Mouse (Mus musculus) midbrain, embryonic 15.5 days (tissue): ENCODE data around the gene Cpeb3. TPM values are rescaled to one million over a fixed set of nuclear protein-coding genes. Genes with fewer than 3 reads are reported as not detected.

Experiments used
- ATAC-seq: fragments of 200-750 bp; cut with Nextera tagmentation; replicated peaks from 2 replicates; pipeline ENCODE4 v1.8.0; 2017; ENCODE audit warnings: moderate TSS enrichment
- H3K27ac ChIP-seq: fragments of 300-500 bp; sonication (generic); 2 replicates; pipeline ENCODE4 v1.5.1; 2015; ENCODE audit warnings: mild to moderate bottlenecking, inconsistent platforms
- H3K27me3 ChIP-seq: fragments of 300-500 bp; sonication (generic); replicated peaks from 2 replicates; pipeline ENCODE4 v1.6.1; 2015; ENCODE audit warnings: inconsistent platforms
- H3K36me3 ChIP-seq: fragments of 300-500 bp; sonication (generic); replicated peaks from 2 replicates; pipeline ENCODE4 v1.6.1; 2015; ENCODE audit warnings: inconsistent platforms
- H3K4me1 ChIP-seq: fragments of 300-500 bp; sonication (generic); 2 replicates; pipeline ENCODE4 v1.6.1; 2015; ENCODE audit warnings: inconsistent platforms
- H3K4me2 ChIP-seq: fragments of 300-500 bp; sonication (generic); 2 replicates; pipeline ENCODE4 v1.6.1; 2015; ENCODE audit warnings: inconsistent platforms, mild to moderate bottlenecking, moderate library complexity
- H3K4me3 ChIP-seq: fragments of 300-500 bp; sonication (generic); 2 replicates; pipeline ENCODE4 v1.5.1; 2015; ENCODE audit warnings: mild to moderate bottlenecking, inconsistent platforms
- H3K9ac ChIP-seq: fragments of 300-500 bp; sonication (generic); 2 replicates; pipeline ENCODE4 v1.6.1; 2015; ENCODE audit warnings: mild to moderate bottlenecking, inconsistent platforms
- H3K9me3 ChIP-seq: fragments of 300-500 bp; sonication (generic); 2 replicates; pipeline ENCODE4 v1.6.1; 2016; ENCODE audit warnings: inconsistent platforms
- WGBS: fragments of 180-500 bp; shearing (Covaris S2); methylation state at CpG from one replicate; pipeline ENCODE4 v1.1.7; 2015; ENCODE audit warnings: mixed read lengths; 5-methylcytosine and 5-hydroxymethylcytosine counted together
- polyA plus RNA-seq: library from polyadenylated mRNA; unstranded; fragments of >200 nt; fragmentation: Nextera tagmentation; extraction: Ambion mirVana; gene quantifications from 2 replicates; pipeline ENCODE4 v1.2.1, GENCODE M21; 2015

The Cpeb3 gene
- polyA plus RNA-seq, 1 experiment from 2014 or later = 14.1 TPM

DNA sequence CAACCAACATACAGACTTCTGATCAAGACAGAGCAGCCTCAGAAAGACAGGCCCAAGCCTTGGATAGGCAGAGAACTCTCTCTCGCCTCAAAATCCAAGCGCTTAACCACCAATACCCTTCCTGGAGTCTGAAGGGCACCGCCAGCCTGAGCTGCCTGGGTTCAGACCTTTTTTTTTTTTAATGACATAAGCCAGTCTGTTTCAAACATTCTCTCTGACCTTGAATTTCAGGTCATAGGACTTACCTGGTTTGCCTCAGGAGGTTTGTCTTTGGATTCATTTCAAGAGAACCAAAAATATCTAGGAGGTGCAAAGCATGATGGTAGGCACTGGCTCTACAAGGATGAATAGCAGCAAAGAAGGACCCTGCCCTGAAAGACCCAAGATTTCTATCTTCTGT lies 134.1 kb downstream of the Cpeb3 start:
- H3K9me3 ChIP-seq = no peaks in the 10 kb centered on the region
- H3K9ac ChIP-seq = no peak overlapping the region
- no peak overlapping the region for H3K4me2 ChIP-seq
- 97% methylated on average over 3 of the region's 3 CpGs for WGBS
- no peak overlapping the region for H3K4me3 ChIP-seq
- H3K4me1 ChIP-seq = no peaks in the 10 kb centered on the region
- no peaks in the 10 kb centered on the region for H3K36me3 ChIP-seq
- no peaks in the 10 kb centered on the region for H3K27me3 ChIP-seq
- H3K27ac ChIP-seq = no peak overlapping the region
- no peak for ATAC-seq

DNA sequence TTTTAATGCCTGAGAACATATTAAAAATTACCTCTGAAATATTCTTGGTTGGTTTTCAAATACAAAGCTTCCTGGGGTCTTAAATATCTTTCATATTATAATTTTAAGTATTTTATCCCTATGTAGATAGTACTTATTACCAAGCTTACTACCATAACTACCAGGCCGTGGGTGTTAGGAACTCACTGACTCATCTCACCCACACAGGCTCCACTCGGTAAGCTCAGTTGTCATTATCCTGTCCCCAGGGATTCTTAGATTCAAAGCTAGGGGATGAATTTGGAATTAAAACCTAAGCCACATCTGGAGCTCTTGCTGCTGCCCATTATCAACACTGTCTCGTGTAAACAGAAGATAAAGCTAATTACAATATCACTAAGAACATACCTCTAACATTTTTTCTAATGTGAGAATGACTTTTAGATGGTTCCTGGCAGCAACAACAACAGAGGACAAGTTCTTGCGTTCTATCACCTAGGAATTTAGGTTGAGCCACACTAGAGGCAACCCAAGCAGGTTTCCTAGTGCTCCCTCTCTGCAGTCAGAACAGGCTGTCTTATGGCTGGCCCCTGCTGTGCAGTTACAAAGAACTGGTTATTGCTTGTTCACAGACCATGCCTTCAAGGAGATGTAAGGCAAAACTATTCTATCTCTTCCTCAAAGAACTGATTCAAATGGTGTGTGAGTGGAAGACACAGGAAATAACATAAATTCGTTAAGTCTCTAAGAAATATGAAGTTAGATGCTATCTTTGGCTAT lies 135.4 kb downstream of the Cpeb3 start:
- no peaks in the 10 kb centered on the region for H3K36me3 ChIP-seq
- H3K4me1 ChIP-seq = no peaks in the 10 kb centered on the region
- H3K4me3 ChIP-seq = no peak overlapping the region
- H3K9ac ChIP-seq = no peak overlapping the region
- ATAC-seq = 0 out of 2 replicates have a peak, but pooled peaks have one; percentile 30
- no peaks in the 10 kb centered on the region for H3K27me3 ChIP-seq
- H3K4me2 ChIP-seq = no peak overlapping the region
- H3K27ac ChIP-seq = no peak overlapping the region
- H3K9me3 ChIP-seq = no peaks in the 10 kb centered on the region
- 35% methylated on average over 5 of the region's 5 CpGs for WGBS

DNA sequence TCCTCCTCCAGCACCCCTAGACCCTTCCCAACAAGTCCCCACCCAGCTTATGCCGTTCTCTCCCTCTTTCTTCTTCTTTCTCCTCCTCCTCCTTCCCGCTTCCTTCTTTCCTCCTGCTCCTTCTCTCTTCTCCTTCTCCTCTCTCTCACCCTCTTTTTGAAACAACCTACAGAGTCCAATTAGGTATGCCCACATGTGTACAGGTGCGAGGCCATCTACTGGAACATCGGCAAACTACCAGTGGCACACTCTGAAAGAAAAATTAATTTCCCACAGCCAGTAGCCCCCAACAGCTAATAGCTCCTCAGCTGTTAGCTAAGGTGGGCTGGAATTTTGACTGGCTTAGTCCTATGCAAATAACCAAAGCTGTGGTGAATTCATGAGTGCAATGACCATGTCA lies 139.2 kb downstream of the Cpeb3 start:
- no peaks in the 10 kb centered on the region for H3K9me3 ChIP-seq
- H3K27ac ChIP-seq = no peak overlapping the region
- no peak overlapping the region for H3K4me3 ChIP-seq
- no peaks in the 10 kb centered on the region for H3K27me3 ChIP-seq
- no peaks in the 10 kb centered on the region for H3K4me1 ChIP-seq
- H3K4me2 ChIP-seq = no peak overlapping the region
- H3K9ac ChIP-seq = no peak overlapping the region
- no peak for ATAC-seq
- 86% methylated on average over 4 of the region's 4 CpGs for WGBS
- H3K36me3 ChIP-seq = no peaks in the 10 kb centered on the region

DNA sequence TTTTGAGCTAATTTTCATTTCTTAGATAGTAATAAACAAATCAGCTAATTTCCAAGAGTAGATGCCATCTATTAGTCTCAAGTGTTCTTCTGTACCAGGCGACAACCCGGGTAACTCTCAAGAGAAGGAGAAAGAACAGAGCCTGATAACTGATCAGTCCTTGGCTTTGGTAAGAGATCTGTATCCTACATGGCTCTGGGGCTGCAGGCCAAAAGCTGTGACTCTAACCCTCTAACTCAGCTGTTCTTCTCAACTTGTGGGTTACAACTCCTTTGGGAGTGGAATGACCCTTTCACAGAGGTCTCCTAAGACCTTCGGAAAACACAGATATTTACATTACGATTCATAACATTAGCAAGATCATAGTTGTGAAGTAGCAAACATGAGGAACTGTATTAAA lies 148.3 kb downstream of the Cpeb3 start:
- ATAC-seq = no peak
- Histone ChIP-seq H3K4me3 (no peak overlapping the region), H3K9me3 (no peaks in the 10 kb centered on the region), H3K4me1 (no peaks in the 10 kb centered on the region), H3K27me3 (no peaks in the 10 kb centered on the region), H3K27ac (no peak overlapping the region), H3K9ac (no peak overlapping the region), H3K36me3 (no peaks in the 10 kb centered on the region), H3K4me2 (no peak overlapping the region)
- 90% methylated on average over 4 of the region's 4 CpGs for WGBS

DNA sequence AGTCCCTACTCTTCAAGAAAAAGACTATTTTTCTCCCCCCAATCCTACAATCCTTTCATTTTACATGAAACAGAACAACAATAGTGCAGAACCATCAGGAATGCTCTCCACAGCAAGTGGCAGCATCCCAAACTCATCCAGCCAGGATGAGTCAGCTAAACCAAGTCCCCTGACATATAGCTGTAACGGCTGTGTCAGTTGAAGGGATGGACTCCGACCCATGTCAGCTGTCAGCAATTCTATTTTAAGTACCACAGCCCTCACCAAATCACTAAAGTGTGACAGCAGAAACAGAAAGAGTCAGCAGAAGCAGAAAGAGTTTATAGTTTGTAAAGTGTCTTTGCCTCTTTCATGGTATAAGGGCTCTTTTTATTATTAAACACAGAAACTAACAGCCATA lies 148.8 kb downstream of the Cpeb3 start:
- no peak overlapping the region for H3K4me2 ChIP-seq
- H3K27me3 ChIP-seq = no peaks in the 10 kb centered on the region
- no peaks in the 10 kb centered on the region for H3K36me3 ChIP-seq
- no peak for ATAC-seq
- no peak overlapping the region for H3K4me3 ChIP-seq
- no peak overlapping the region for H3K9ac ChIP-seq
- 54% methylated on average over 2 of the region's 2 CpGs for WGBS
- no peaks in the 10 kb centered on the region for H3K9me3 ChIP-seq
- H3K27ac ChIP-seq = no peak overlapping the region
- no peaks in the 10 kb centered on the region for H3K4me1 ChIP-seq

DNA sequence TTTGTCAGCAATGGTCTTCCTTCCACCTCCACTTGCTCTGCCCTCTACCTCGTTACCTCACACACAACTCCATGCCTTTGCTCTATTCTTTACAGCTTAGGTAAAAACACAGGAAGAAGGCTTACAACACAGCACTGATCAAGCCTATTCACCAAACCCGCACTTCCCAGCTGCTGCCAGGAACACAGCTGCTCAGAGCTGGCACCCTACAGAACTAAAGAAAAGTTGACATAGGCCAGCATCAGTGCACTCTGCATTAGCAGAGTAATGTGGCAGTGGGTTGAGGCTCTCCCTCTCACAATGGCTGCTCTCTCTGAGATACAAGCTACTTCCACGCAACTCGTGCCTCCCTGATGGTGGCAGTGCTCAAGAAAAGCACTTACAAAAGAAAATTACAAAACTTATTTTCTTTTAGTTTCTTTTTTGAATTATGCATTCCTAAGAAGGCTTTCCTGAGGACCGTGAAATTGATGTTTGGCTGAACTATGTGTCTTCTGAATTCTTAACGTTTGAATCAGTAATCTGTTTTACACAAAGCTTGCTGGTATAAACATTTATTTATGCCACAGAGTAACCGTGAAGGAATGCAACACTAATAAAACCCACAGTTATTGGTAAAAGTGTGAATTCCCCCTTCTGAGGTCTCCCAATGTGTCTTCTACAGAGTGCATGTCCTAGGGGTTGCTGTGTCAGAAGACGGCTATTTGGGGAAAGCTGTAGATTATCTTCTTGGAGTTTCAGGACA lies 151.1 kb downstream of the Cpeb3 start:
- Histone ChIP-seq H3K36me3 (0 out of 2 replicates have a peak, but pooled peaks cover 4% of the 10 kb centered on the region), H3K4me1 (no peaks in the 10 kb centered on the region), H3K4me3 (no peak overlapping the region), H3K4me2 (no peak overlapping the region), H3K27ac (no peak overlapping the region), H3K9ac (no peak overlapping the region), H3K27me3 (no peaks in the 10 kb centered on the region), H3K9me3 (no peaks in the 10 kb centered on the region)
- no peak for ATAC-seq
- WGBS = 61% methylated on average over 8 of the region's 8 CpGs

DNA sequence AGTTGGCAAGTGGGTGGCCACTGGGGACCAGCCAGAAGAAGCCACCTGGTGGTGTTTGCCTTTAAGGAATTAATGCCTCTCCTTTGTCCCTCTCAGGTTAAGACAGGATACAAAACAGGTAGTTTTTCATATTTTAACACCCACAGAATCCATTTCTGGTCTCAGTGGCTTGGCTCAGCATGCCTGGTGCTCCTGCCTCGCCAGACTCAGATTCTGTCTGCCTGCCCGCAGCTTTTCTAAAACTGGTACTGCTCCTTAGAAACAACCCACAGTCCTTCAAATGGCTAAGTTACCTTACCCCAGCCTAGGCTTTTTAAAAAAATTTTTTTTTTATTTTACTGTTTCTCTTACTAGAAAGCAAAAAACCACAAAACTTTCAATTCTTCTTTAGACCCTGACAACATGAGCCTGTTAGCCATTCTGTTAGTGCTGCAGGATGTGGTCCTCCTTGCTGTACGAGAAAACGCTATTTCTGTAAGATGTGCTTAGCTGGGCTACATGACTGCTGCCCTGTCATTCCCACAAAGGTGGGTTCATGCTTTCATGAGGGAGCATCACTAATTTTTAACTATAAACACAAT lies 152.3 kb downstream of the Cpeb3 start:
- Histone ChIP-seq H3K4me1 (no peaks in the 10 kb centered on the region), H3K27me3 (no peaks in the 10 kb centered on the region), H3K4me3 (no peak overlapping the region), H3K36me3 (0 out of 2 replicates have a peak, but pooled peaks cover 4% of the 10 kb centered on the region), H3K27ac (no peak overlapping the region), H3K4me2 (no peak overlapping the region), H3K9me3 (no peaks in the 10 kb centered on the region), H3K9ac (no peak overlapping the region)
- ATAC-seq = no peak
- 82% methylated on average over 4 of the region's 4 CpGs for WGBS

DNA sequence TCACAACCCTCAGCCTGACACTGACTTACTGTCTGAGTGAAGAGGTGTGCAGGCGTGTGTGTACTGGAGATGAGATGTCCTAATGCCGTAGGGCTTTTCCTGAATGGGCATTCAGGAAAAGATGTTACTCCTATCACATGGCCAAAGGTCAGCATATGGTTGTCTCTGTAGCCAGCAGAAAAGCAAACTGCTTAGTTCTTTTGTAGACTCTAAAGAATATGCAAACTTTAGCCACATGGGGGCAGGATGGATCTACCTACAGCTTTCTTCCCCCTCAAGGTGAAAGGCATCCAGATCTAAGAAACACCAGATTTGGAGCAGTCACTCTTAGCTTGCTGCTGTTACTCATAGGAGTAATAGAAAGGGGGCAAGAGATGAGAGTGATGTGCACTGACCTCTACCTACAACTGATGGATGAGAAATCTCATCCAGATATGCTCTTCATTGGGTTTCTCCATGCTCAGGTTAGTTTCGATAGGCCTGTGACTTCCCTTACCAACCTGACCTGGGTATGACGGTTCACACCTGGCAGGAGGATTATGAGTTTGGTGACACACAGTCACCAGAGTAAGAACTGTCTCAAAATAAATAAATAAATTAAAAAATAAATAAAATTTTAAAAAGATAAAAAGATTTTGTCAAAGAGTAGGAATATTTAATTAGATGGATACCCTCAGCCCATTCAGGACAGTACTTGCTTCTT lies 157.6 kb downstream of the Cpeb3 start:
- Histone ChIP-seq H3K27me3 (no peaks in the 10 kb centered on the region), H3K27ac (no peak overlapping the region), H3K4me1 (no peaks in the 10 kb centered on the region), H3K4me3 (no peak overlapping the region), H3K4me2 (no peak overlapping the region), H3K9ac (no peak overlapping the region), H3K36me3 (0 out of 2 replicates have a peak, but pooled peaks cover 4% of the 10 kb centered on the region), H3K9me3 (no peaks in the 10 kb centered on the region)
- ATAC-seq = peak; percentile 66
- 74% methylated on average over 4 of the region's 4 CpGs for WGBS

DNA sequence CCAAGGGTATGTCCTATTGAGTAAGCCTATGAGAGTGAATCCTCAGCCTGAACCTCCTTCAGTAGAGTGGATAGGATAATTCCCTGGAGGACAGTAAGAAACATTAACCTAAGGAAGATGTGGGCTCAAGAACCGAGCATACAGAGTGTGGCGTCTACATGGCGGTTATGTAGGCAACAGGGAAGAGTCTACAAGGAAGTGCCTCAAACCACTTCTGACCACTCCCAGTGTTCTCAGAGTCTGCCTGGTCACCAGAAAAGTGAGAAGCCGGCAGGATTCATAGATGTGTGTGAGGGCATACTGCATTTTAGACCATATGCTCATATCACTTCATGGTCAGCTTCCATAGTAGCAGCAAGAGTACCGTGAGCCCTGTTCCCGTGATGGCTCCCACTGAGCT lies 159.9 kb downstream of the Cpeb3 start:
- 96% methylated on average over 6 of the region's 6 CpGs for WGBS
- no peaks in the 10 kb centered on the region; the same call in 1 of the 2 replicates for H3K36me3 ChIP-seq
- no peaks in the 10 kb centered on the region for H3K4me1 ChIP-seq
- H3K27ac ChIP-seq = no peak overlapping the region
- no peaks in the 10 kb centered on the region for H3K27me3 ChIP-seq
- no peak overlapping the region; the same call in 1 of the 2 replicates for H3K9ac ChIP-seq
- no peak overlapping the region for H3K4me3 ChIP-seq
- no peak overlapping the region for H3K4me2 ChIP-seq
- no peak for ATAC-seq
- no peaks in the 10 kb centered on the region for H3K9me3 ChIP-seq

DNA sequence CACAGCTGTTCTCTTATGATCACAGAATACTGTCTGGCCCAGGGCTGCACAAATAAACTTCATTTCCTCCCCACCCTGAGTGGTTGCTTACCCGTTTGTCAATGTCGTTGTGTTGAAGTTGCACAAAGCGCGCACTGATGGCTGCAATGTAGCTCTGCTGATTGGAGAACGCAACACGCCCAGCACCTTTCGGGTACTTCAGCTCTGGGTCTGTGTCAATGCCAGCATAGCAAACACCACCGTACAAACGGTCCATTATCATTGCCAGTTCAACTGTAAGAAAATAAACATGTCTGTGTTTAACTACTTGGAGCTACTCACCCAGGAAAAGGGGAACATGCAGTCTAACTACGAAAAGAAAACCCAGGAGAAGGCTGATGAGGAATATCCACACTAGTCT lies 164.0 kb downstream of the Cpeb3 start:
- Histone ChIP-seq H3K4me1 (no peaks in the 10 kb centered on the region), H3K4me2 (no peak overlapping the region), H3K36me3 (no peaks in the 10 kb centered on the region; the same call in 1 of the 2 replicates), H3K4me3 (no peak overlapping the region), H3K27ac (no peak overlapping the region), H3K27me3 (no peaks in the 10 kb centered on the region), H3K9me3 (no peaks in the 10 kb centered on the region), H3K9ac (no peak overlapping the region)
- 79% methylated on average over 10 of the region's 10 CpGs for WGBS
- no peak for ATAC-seq

DNA sequence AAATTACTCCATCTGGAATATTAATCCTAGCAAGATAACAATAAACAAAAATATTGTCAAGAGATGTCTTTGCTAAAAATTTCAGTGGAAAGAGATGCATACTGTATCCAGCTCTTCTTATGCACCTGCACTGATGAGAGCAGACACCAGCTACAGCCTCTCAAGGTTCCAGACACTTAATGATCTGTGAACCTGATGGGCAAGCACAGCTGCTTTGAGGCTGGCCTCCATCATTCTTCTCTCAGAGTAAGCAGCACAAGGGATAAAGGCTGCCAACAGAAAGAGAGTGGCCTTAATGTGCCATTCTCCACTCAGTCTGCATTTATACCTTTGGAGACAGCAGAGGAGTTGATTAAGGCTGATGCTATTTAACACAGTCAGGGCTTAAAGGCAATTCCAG lies 167.5 kb downstream of the Cpeb3 start:
- Histone ChIP-seq H3K27me3 (no peaks in the 10 kb centered on the region), H3K4me3 (no peak overlapping the region), H3K27ac (no peak overlapping the region), H3K36me3 (no peaks in the 10 kb centered on the region; the same call in 1 of the 2 replicates), H3K4me2 (no peak overlapping the region), H3K9ac (no peak overlapping the region), H3K9me3 (no peaks in the 10 kb centered on the region), H3K4me1 (no peaks in the 10 kb centered on the region)
- no peak for ATAC-seq

DNA sequence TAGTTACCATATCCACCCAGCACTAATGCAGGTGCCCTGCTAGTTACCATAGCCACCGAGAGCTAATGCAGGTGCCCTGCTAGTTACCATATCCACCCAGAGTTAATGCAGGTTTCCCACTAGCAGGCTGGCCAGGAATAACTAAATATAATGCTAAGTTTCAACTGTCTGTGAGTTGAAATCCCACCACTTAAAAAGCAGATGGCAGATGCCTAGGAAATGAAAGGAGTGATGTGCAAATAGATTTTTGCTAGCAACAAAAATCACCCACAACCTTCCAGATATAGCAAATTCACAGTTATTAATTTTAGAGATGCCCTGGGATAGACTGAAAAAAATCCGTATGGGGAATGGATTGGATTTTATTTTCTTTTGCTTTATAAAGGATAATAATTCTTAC lies 176.0 kb downstream of the Cpeb3 start:
- Histone ChIP-seq H3K36me3 (no peaks in the 10 kb centered on the region), H3K9me3 (no peaks in the 10 kb centered on the region), H3K27ac (no peak overlapping the region), H3K9ac (no peak overlapping the region), H3K27me3 (no peaks in the 10 kb centered on the region), H3K4me2 (no peak overlapping the region), H3K4me1 (no peaks in the 10 kb centered on the region), H3K4me3 (no peak overlapping the region)
- ATAC-seq = no peak
- 91% methylated on average over 2 of the region's 2 CpGs for WGBS
